Mouse (Mus musculus) A20 (cell line): ENCODE results near the gene Mipep.

ENCODE experiments used
- DNase-seq: peaks from one replicate; pipeline ENCODE4 v3.0.0-alpha.2; 2011; ENCODE audit warnings: low read depth, low spot score

The Mipep gene

DNA sequence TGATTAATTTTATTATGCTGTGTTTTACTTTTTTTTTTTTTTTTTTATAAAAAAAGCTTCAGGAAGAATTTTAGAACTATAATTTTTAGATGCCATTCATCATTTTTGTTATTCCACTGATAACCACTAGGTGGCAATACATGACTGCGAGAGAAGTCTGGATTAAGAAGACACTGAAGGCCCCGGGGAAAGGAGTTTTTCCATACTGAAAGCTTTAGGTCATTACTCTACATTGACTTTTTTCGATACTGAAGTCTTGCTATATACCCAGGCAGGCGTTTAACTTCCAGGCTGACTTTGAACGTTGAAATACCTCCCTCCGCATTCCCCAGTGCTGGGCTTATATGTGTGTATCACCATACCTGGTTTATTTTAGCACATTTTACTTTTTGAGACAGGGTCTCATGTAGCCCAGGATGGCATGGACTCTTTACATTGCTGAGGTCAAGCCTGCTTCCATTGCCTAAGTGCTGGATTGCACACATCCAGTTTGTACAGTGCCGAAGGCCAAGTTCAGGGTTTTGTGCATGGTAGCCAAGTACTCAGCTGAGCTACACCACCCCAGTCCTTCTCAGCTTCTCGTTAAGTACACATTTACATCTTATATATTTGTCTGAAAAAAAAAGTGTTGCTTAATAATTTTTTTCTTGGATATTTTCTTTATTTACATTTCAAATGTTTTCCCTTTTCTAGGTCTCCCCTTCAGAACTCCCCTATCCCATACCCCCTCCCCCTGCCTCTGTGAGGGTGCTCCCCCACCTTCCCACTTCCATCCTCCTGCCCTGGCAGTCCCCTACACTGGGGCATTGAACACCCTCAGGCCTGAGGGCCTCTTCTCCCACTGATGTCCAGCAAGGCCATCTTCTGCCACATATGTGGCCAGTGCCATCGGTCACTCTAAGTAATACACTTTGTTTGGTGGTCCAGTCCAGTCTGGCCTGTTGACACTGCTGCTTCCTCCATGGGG, 15.7 kb downstream of the Mipep start:
- peak; percentile 50 for DNase-seq

DNA sequence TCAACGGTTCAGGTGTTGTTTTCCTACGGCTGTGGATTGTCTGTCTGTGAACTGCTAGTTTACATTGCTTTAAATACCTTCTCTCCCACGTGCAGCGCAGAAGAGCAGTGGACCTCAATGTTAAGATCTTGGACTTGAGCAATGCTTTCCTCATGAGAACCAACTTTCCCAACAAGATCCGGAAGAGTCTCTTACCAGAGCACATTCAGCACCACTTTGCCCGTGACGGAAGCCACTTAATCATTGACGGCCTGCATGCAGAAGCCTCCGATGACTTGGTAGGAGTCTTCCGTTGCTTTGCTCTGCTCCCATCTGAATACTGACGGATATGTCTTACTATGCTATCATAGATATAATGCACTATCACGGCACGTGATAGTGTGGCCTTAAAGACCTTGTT, 17.7 kb downstream of the Mipep start:
- no peak for DNase-seq

DNA sequence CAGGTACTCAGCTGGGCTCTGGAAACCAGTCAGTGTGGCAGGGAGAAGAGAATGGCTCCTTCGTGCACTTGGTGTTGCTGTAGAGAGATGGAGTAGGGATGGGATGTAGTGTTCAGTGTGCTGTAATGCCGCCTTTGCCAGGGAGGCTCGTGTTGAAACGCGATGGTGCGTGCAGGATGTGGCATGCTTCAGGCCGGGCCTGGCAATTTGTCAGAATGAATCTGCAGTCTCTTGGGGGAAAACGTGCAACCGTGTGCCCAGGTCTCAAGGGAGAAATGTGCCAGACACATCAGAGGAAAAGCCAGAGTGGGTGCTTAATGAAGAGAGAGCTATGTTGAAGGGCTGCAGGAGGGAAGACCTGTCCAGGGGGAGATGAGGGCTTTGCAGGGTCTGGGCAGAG, 20.6 kb downstream of the Mipep start:
- DNase-seq, result no peak

DNA sequence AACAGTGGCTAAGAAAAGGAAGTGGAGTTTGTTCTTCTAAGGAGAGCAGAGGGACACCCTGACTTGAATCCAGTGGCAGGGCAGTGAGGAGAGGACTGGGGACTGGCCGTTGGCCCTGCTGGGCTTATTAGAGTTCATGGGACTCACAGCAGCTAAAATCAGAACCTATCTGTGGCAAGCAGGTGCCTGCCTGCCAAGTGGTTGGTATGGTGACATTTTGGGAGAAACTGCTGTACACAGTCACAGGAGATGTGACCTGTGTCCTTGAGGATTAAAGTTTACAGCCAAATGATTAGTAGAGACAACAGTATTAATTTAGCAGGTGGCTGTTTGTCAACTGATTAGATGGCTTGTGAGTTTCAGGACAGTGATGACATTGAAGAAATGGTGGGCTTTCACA, 21.5 kb downstream of the Mipep start:
- DNase-seq, result no peak

DNA sequence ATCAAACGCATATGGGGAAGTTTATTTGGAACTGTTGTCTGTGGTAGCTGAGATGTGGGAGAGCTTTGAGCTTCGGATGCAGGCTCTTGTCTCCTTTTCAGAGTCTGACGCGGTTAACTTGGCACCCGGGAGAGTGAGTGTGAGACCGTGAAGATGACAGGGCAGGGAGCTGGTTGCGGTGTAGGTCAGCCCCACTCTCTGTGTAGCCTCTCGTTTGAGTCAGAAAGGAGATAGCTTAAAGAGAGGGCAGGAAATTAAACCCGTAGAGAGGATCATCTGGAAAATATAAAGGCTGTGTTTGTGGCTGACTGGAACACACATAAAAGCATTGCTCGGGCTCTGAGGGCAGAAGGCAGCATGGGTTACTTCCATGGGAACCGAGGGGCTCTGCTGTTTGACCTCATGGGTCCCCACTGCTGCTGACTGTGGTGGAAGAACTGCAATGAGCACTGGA, 22.5 kb downstream of the Mipep start:
- no peak for DNase-seq

DNA sequence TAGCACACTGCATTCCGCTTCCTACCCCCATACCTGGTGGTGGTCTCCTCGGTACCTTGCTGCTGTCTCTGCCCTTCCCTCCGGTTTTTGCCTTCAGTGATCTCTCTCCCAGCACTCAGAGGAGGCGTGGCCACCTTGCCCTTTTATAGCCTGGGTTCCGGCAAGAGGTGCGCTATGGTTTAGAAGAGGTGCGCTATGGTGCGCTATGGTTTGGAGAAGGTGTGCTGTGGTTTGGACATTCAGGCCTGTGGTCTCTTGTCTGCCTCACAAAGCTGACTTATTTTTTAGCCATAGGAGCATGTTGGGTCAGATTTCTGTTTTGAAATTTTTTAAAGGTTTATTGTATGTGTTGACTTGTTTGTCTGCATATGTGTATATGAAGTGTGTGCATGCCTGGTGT, 25.5 kb downstream of the Mipep start:
- no peak for DNase-seq

DNA sequence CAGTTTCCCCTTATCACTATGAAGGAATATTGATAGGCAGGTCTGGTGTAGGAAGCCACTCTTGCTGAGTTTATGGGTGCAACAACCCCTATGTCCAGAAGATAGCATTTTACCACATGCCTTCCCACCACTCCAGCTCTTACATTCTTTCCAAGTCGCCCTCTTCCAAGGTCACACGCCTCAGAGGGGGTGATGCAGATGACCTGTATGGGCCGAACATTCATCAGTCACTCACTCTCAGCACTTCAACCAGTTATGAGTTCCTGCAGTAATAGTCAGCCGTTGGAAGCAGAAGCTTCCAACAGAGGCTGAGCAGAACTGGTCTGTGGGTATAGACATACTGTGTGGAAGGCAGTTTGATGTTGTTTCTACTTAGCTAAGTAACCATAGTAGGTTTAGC, 27.2 kb downstream of the Mipep start:
- no peak for DNase-seq

DNA sequence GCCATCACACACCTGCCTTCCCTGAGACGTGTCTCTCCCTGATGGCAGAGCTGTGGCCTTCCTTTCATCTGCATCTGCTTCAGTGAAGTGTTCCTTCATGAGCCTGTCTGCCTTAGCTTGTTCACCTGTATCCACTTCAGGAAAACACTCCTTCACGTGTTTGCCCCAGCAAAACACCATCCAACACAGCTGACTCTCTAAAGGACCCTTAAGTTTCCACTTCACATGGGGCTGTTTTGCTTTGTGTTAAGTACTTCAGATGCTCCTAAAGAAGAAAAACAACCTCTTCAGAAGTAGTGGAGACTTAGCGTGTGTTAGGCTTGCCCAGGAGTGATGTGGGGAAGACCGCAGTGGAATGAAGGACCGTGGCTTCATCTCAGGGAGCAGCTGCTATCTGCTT, 30.7 kb downstream of the Mipep start:
- DNase-seq, result no peak

DNA sequence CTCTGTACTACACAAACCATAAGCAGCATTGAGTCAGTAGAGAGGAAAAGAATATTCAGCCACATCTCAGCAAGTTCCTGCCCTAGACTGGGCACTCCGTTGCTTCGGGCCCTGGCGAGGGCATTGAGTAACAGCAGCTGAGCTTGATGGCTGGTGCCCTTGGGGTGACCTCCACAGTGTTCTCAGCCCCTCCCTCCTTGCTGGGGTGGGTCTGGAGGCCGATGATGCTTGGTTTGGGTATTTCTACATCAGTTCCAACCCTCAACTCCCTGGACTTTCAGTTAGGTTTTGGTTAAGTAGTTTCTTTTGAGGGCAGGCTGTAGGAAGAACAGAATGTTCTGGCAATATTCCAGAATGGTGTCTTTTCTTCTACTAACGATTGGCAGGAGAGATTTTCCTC, 33.7 kb downstream of the Mipep start:
- no peak for DNase-seq

DNA sequence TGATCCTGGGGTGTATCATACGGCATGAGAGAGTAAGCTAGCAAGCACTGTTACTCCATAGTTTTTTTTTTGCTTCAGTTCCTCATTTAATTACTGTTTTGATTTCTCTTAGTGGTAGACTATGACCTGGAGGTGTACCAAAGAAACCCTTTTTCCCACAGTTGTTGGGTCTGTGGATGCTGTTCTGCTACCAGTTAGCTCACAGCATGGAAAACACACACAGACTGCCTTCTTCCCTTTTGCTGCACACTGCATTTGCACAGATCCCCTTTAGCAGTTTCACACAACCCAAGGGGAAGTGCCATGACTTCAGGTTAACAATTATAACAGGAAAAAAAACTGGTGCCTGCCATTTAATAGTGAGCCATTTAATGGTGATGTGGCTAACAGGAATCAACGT, 45.7 kb downstream of the Mipep start:
- peak; percentile 23 for DNase-seq

DNA sequence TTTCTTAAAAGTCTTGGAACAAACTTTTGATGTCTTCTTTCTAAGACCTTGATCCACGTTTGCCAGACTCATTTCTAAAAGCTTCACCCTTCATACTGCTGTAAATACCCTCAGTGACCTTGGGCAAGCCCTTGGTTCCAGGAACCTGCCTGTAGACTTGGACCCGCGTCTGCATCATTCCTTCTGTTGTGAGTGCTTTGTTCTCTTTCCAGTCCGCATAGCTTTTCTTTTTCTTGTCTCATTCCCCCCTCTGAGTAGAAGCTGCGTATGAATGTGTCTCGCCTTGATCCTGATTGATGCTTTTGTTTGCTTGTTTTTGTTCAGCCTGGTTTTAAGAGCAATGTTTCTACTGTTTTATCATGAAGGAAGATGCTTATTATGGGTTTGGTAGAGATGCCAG, 52.3 kb downstream of the Mipep start:
- no peak for DNase-seq

DNA sequence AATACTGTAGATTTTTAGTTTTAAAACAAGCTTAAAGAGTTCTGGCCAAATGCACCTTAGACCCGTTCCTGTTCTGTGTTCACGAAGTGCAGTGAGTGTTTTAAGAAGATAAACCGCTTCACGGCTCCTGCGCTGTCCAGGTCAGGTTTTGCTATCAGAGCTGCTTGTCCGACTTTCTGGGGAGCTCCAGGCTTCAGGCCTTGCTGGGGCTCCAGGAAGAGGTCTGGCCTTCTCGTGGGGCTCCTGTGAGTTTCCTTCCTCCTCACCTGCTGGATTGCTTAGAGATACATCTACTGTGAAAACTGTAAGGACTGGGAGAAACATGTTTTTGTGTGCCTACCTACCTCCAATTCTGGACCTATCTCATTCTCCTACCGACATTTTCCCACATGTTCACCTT, 55.3 kb downstream of the Mipep start:
- DNase-seq, result no peak

DNA sequence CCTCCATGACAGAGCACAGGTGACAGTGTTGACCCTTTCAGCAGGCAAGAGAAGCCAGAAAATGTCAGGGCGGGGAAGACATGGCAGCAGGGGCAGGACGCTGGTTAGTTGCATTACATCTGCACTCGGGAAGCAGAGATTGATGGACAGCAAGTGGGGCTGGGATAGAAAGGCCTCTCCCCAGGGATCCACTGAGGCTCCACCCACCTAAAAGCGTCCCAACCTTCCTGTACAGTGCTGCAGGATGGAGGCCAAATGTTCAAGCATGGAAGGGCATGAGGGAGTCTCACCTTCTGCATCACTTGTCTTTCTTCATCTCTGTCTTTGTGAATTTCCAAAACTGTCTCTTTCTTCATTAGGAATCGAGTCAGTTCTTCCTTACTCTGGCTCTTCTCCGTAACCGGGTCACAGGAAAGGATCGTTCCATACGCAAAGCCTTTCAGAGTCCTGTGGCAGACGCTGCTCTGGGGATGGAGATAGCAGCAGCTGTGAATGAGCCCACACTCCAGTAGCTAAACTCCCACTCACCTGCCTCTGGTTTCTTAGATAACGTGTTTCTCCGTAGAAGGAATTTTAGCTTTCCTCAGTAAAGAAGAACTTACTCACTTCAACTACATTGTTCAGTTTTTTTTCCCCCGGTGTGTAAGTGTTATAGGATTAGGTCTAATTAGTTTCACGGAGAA, 57.7 kb downstream of the Mipep start:
- DNase-seq, result no peak

DNA sequence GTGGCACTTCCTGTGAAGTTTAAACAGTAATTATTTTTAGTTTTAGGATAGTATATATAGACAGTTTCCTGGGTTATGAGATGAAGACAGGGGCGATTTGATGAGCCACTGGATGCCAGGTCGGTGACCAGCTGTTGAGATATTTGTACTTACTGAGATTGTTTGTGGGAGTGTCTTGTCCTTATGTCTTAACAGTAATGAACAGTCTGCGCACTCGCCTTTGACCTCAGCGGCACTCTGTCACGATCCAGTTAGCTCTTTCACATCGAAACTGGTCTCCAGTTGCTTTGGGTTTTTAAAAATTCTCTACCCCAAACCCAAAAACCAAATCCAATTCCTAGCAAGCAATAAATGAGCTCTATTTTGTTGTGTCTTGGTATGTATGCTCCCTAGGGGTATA, 59.2 kb downstream of the Mipep start:
- no peak for DNase-seq

DNA sequence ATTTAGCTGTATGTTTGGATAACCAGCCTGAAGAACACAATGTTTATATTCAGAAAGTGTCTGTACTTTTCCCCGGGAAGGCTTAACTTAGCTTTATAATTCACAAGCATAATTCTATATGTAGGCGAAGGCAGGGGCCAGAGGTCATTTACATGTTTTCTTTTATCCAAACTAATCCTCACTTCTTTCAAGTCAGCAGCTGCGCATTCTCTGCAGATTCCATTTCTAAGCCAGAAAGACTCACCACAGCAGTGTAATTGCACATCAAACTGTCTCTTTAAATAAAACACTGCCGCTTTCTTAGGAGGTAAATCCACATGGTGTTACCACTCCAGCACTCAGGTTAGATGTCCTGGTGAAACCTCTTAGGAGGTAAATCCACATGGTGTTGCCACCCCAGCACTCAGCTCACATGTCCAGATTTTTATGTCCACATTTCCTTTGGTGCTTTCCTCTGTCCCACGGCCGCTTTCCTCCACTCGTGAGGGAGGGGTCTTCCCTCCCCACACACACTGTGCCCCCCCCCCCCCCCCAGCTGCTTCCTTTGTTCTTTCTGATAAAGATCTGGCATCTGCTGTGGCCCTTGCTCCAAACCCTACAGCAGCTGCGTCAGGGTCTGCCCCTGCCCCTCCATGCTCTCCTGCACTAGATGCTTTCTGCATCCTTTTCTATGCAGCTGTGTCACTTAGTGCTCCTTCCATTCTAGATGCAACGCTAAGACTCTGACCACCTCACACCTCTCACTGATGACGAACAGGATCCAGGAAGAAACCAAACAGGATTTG, 61.1 kb downstream of the Mipep start:
- DNase-seq, result no peak

DNA sequence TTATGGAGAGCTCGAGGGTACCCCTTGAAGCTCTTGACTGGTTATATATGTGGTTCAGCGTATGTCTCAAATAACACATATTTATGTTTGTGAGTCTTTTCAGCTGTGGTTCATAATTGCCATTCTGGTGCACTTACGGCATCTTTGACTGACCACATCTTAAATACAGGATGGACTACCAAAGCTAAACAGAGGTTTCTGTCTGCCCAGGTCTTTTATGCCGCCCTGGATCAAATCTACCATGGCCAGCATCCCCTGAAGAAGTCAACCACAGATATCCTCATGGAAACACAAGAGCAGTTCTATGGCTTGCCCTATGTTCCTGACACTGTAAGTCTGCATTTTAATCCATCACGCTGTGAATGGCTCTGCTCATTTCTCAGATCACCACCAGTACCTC, 61.8 kb downstream of the Mipep start:
- DNase-seq, result no peak

DNA sequence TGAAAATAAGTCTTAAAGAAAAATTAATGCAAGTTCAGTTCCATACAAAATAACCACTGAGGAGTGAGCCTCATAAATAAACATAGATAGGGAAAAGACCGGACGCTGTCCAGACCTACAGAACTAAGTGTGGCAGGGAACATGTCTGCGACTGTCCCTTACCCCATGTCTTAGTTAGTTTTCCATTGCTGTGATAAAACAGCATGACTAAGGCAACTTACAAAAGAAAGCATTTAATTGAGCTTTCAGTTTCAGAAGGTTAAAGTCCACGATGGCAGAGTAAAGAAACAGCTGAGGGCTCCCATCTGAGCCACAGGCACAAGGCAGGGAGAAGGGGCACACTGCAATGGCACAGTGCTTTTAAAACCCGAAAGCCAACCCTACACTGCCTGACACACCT, 63.8 kb downstream of the Mipep start:
- DNase-seq, result no peak

DNA sequence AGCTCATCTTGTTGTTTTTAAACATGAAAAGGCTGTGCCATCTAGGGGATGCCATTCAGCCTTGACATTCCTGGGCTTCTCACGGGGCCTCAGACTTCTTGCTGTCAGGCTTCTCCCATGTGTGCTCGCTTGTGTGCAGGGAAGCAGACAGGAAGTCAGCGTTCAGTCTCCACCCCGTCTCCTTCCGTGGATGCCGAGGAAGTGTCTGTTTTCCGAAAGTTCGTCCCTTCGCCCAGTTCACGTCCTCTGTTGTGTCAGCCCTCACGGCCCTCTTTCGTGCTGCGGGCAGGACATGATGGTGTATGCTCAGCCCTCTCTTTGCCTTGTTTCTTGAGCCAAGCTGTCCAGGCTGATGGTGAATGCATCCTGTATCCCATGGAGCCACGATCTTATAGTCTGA, 65.7 kb downstream of the Mipep start:
- DNase-seq, result no peak

DNA sequence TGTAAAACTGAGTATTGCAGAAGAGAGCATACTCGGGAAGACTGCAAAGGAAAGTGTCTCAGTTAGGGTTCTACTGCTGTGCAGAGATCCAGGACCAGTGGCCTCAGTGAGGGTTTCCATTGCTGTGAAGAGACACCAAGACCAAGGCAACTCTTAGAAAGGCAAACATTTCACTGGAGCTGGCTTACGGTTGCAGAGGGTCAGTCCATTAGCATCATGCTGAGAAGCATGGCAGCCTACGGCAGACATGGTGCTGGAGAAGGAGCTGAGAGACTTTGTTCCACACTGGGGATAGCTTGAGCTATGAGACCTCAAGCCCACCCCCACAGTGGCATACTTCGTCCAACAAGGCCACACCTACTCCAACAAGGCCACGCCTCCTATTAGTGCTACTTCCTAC, 67.3 kb downstream of the Mipep start:
- no peak for DNase-seq

DNA sequence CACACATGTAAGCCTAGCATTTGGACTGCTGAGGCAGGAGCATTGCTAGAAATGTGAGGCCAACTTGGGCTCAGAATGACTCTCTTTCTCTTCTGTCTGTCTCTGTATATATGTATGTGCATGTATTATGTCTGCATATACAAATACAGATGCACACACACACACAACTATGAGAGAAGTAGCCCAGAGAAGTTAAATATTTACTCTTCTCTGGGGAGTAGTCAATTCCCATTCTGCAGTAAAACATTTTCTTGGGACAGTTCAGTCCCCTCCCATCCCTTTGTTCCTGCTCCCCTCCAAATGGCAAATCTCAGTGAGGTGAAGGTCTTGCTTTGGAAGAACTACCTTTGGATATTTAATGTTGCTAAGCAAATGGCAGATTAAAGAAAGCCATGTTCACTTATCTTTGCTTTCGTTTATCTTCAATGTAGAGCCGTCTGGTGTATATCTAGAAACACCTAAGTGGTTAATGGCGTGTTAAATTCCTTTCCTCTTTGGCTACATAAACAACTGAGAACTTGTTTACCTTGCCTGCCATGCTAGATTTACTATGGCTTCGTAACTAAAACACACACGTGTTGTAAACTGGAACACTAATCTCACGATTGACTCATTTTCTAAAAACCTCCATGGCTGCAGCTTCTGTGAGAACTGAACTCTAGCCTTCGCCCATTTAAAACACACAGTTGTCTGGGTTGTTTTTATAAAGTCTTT, 72.0 kb downstream of the Mipep start:
- DNase-seq, result no peak

DNA sequence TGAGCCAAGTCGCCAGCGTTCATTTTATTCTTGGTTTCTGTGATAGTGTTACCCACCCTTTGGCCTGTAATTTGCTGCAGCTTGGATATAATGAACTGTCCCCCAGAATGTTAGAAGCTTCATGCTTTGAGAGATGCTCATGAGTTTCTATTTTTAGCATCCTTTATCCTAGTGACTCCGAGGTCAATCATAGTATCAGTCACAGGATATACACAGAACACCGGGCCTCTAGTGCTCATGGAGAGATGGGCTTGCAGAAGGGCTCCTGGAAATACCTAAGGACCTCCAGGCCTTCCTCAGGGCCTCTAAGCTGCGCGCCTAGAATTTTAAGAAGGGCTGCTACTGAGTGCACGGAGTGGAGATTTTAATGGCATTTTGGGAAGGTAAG, 72.5 kb downstream of the Mipep start:
- no peak for DNase-seq

DNA sequence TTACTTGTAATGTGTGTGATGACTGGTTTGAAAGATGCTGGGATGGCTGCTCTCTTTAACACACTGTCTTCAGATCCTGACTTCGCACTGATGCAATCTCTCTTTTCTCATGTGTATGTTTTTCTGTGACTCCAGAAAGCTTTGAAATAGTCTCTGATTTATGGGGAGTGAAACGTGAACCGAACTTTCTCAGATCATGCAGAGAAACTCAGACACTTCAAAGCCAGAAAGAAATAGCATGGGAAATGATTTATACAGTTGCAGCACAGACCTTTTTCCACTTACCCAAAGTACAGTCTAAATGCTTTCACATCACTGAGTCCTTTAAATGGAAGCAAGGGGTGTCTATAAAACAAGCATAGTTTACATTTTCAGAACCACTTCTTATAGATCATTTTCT, 79.0 kb downstream of the Mipep start:
- no peak for DNase-seq
